Mouse (Mus musculus) hematopoietic stem cell, adult 5-6 weeks (primary cell): ENCODE measurements around the gene Olfr1283. TPM values are rescaled to one million over a fixed set of nuclear protein-coding genes. Genes with fewer than 3 reads are reported as not detected.
"Not testable (repeated sequence)": the region's sequence is repeated elsewhere in the genome, so short reads cannot be mapped to it uniquely, and the experiment has no call there.

Experiments
- ATAC-seq, 2 experiments: fragments of 125-278 bp in 1 of 2; replicated peaks in 1 of 2; 2 replicates each; pipeline ENCODE4 v1.8.0; 2016 to 2017; ENCODE audit warnings: inconsistent platforms in 2 of 2, mild to moderate bottlenecking in 2 of 2, moderate number of reproducible peaks in 2 of 2, low read depth in 1 of 2, moderate TSS enrichment in 1 of 2; ENCODE audit not compliant: low FRiP score in 2 of 2, poor library complexity in 2 of 2, severe bottlenecking in 2 of 2, insufficient read depth in 1 of 2, low TSS enrichment in 1 of 2
- total RNA-seq: library from RNA; stranded (forward); fragments of 172-1452, 232-1000 nt; gene quantifications from 2 replicates; pipeline ENCODE4 v1.2.3, GENCODE M21; 2017

Olfr1283 gene
- not detected in 2 replicates for total RNA-seq

GRCm38 (mm10) chr2:111366490-111366889 lies at the start of gene Olfr1283:
TSS of gene Olfr1283 (plus strand) at chr2:111366790.
- ATAC-seq = no peak

GRCm38 (mm10) chr2:111326220-111326619 lies 40.4 kb upstream of the Olfr1283 start, which contains the start of gene Olfr1281:
TSS of gene Olfr1281 (plus strand) at chr2:111326520.
- no peak for ATAC-seq

- not testable (repeated sequence) for ATAC-seq
Observed at GRCm38 (mm10) chr2:111333721-111334120, 32.9 kb upstream of the Olfr1283 start.

- no peak for ATAC-seq
Observed at GRCm38 (mm10) chr2:111335976-111336375, 30.6 kb upstream of the Olfr1283 start, which contains the start of gene Olfr1282. TSS of gene Olfr1282 (minus strand) at chr2:111336076.

GRCm38 (mm10) chr2:111375222-111375621 lies 8.6 kb downstream of the Olfr1283 start, which contains the start of gene Olfr1284:
TSS of gene Olfr1284 (plus strand) at chr2:111375522.
- ATAC-seq = no peak

Other genes starting within 250 kb of the Olfr1283 start
- gene Gm15130, start 213.9 kb upstream of the Olfr1283 start, total RNA-seq = not detected in 2 replicates
- not detected in 2 replicates for gene 4930430A15Rik, start 137.2 kb upstream of the Olfr1283 start, total RNA-seq
- not detected in 2 replicates for gene Olfr1275, start 131.5 kb upstream of the Olfr1283 start, total RNA-seq
- gene Olfr1276, start 112.3 kb upstream of the Olfr1283 start, total RNA-seq = not detected in 2 replicates
- gene Olfr1277, start 92.7 kb upstream of the Olfr1283 start, total RNA-seq = not detected in 2 replicates
- not detected in 2 replicates for gene Olfr1278, start 76.7 kb upstream of the Olfr1283 start, total RNA-seq
- not detected in 2 replicates for gene Olfr1279, start 66.2 kb upstream of the Olfr1283 start, total RNA-seq
- gene Olfr1280, start 52.8 kb upstream of the Olfr1283 start, total RNA-seq = not detected in 2 replicates
- not detected in 2 replicates for gene Olfr1281, start 40.3 kb upstream of the Olfr1283 start, total RNA-seq
- gene Olfr1282, start 30.7 kb upstream of the Olfr1283 start, total RNA-seq = not detected in 2 replicates
- not detected in 2 replicates for gene Olfr1284, start 8.7 kb downstream of the Olfr1283 start, total RNA-seq
- not detected in 2 replicates for gene Olfr1286, start 56.3 kb downstream of the Olfr1283 start, total RNA-seq
- not detected in 2 replicates for gene Olfr1287, start 82.4 kb downstream of the Olfr1283 start, total RNA-seq
- gene Olfr1288, start 107.3 kb downstream of the Olfr1283 start, total RNA-seq = not detected in 2 replicates
- gene Olfr1289, start 114.0 kb downstream of the Olfr1283 start, total RNA-seq = not detected in 2 replicates
- gene Olfr1290, start 127.0 kb downstream of the Olfr1283 start, total RNA-seq = not detected in 2 replicates
- not detected in 2 replicates for gene Olfr1291-ps1, start 130.4 kb downstream of the Olfr1283 start, total RNA-seq
- not detected in 2 replicates for gene Olfr1293-ps, start 158.4 kb downstream of the Olfr1283 start, total RNA-seq
- gene Olfr1294, start 173.5 kb downstream of the Olfr1283 start, total RNA-seq = not detected in 2 replicates
- gene Olfr1295, start 202.9 kb downstream of the Olfr1283 start, total RNA-seq = not detected in 2 replicates